Mouse (Mus musculus) forebrain, embryonic 15.5 days (tissue): ENCODE measurements around the gene Zfp846. TPM values are rescaled to one million over a fixed set of nuclear protein-coding genes. Genes with fewer than 3 reads are reported as not detected.
A peak's percentile ranks its signal among the peaks of the same experiment; 100 is the strongest.

Experiments
- ATAC-seq: fragments of 200-750 bp; cut with Nextera tagmentation; replicated peaks from 2 replicates; pipeline ENCODE4 v1.8.0; 2017; ENCODE audit warnings: mild to moderate bottlenecking, moderate TSS enrichment, moderate library complexity
- H3K27ac ChIP-seq: fragments of 300-500 bp; sonication (generic); replicated peaks from 2 replicates; pipeline ENCODE4 v1.5.1; 2015; ENCODE audit warnings: mild to moderate bottlenecking, inconsistent platforms
- H3K27me3 ChIP-seq: fragments of 300-500 bp; sonication (generic); 2 replicates; pipeline ENCODE4 v1.6.1; 2015; ENCODE audit warnings: inconsistent platforms
- H3K36me3 ChIP-seq: fragments of 300-500 bp; sonication (generic); 2 replicates; pipeline ENCODE4 v1.6.1; 2015; ENCODE audit warnings: mild to moderate bottlenecking, inconsistent platforms
- H3K4me1 ChIP-seq: fragments of 300-500 bp; sonication (generic); 2 replicates; pipeline ENCODE4 v1.6.1; 2015; ENCODE audit warnings: inconsistent platforms
- H3K4me2 ChIP-seq: fragments of 300-500 bp; sonication (generic); replicated peaks from 2 replicates; pipeline ENCODE4 v1.6.1; 2015; ENCODE audit warnings: mild to moderate bottlenecking, inconsistent platforms
- H3K4me3 ChIP-seq: fragments of 300-500 bp; sonication (generic); 2 replicates; pipeline ENCODE4 v1.5.1; 2015; ENCODE audit warnings: mild to moderate bottlenecking, inconsistent platforms
- H3K9ac ChIP-seq: fragments of 300-500 bp; sonication (generic); replicated peaks from 2 replicates; pipeline ENCODE4 v1.6.1; 2015; ENCODE audit warnings: mild to moderate bottlenecking, inconsistent platforms
- H3K9me3 ChIP-seq: fragments of 300-500 bp; sonication (generic); 2 replicates; pipeline ENCODE4 v1.6.1; 2016; ENCODE audit warnings: inconsistent platforms
- WGBS: fragments of 180-500 bp; shearing (Covaris S2); methylation state at CpG from one replicate; pipeline ENCODE4 v1.1.7; 2015; ENCODE audit warnings: mixed read lengths; 5-methylcytosine and 5-hydroxymethylcytosine counted together
- polyA plus RNA-seq: library from polyadenylated mRNA; unstranded; fragments of >200 nt; fragmentation: Nextera tagmentation; extraction: Ambion mirVana; gene quantifications from 2 replicates; pipeline ENCODE4 v1.2.1, GENCODE M21; 2015

The Zfp846 gene
- polyA plus RNA-seq, 1 experiment from 2014 or later, result 47.4 TPM

DNA sequence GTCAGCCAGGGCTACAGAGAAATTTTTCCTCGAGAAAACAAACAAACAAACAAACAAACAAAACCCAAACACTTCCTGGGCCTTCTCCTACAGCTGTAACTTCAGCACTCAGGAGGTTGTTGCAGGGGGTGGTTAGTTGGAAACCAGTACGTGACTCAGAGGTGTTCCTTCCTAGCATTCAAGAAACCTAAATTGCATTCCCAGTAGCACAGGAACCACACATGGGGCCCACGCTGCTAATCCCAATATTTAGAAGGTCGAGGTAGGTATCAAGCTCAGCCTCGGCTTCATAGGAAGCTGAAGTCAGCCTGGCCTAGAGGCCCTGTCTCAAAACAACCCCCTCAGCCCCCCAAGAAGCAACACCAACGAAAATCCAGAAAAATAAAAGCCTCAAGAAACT lies 60.4 kb downstream of the Zfp846 start:
- Histone ChIP-seq H3K4me3 (peak overlapping the region; percentile 66), H3K4me2 (peak overlapping the region; percentile 98), H3K9ac (peak overlapping the region; percentile 76), H3K27me3 (no peaks in the 10 kb centered on the region), H3K4me1 (peaks cover 48% of the 10 kb centered on the region), H3K27ac (no peak overlapping the region), H3K36me3 (peaks cover 19% of the 10 kb centered on the region), H3K9me3 (no peaks in the 10 kb centered on the region)
- no peak for ATAC-seq
- WGBS, result 39% methylated on average over 6 of the region's 6 CpGs

DNA sequence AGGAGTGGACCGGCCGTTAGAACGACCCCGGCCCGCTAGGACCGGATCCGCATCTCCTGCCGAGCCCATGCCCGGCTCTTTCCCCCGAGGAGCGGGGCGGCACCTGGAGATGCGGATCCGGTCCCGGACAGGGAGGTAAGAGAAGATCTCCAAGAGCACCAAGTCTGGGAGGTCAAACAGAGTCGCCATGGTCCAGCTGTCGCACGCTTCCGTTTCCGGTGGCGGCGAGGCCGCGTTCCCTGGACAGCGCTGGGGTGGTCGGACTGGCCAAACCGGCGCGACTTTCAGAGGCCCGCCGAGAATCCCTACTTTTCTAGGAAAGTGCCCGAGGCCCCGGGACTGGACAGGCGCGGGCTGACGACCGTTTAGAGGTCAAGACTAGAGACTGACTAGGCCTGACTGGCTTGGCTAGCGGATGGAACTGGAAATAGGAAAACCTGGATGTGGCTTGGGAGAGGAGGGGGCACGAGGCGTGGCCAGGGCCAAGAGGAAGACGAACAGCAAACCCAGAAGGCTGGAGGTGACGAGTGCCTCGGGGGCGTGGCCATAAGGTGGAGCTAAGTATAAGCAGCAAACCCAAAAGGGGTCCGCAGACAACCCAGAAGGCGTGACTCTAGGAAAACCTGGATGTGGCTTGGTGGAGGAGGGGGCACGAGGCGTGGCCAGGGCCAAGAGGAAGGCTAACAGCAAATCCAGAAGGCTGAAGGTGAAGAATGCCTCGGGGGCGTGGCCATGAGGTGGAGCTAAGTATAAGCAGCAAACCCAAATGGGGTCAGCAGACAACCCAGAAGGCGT lies 61.2 kb downstream of the Zfp846 start, which contains the start of gene Ubl5:
Gene Ubl5 (plus strand): TSS at position 778 of the 795 bp plus-strand sequence.
- H3K9me3 ChIP-seq, result no peaks in the 10 kb centered on the region
- peaks cover 25% of the 10 kb centered on the region for H3K36me3 ChIP-seq
- H3K9ac ChIP-seq, result peak within 1 kb of the TSS; percentile 76
- peak within 1 kb of the TSS; percentile 98 for H3K4me2 ChIP-seq
- peak; percentile 92 for ATAC-seq
- H3K4me1 ChIP-seq, result peaks cover 51% of the 10 kb centered on the region
- H3K27me3 ChIP-seq, result no peaks in the 10 kb centered on the region
- H3K4me3 ChIP-seq, result peak within 1 kb of the TSS; percentile 66
- peak within 1 kb of the TSS; percentile 88 for H3K27ac ChIP-seq
- under 1% methylated on average over 51 of the region's 51 CpGs for WGBS

DNA sequence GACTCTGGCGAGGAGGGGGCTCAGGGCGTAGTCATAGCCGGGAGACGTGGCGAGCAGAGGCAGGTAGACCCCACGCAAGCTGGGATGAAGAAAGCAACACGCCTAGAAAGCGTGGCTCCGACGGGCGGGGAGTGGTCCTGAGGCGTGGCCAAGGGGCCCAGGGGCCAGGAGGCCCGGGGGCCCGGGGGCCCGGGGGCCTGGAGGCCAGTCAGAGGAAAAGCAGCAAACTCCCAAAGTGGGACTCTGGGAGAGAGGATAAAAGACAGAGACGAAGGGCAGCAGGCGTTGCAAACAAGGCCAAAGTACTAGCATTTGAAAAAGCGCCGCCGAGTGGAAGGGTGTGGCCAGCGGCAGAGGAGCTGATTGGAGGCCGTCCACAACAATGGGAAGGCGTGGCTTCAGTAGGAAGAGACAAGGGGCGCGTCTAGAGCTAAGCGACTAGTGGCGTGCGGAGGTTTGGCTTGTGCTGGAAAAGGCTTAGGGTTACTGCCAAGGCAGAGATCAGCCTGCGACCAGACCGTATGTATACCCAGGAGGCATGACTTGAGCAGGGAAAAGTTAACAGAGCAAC lies 61.9 kb downstream of the Zfp846 start:
- peak overlapping the region; percentile 88 for H3K27ac ChIP-seq
- no peaks in the 10 kb centered on the region for H3K9me3 ChIP-seq
- peak; percentile 79 for ATAC-seq
- peak overlapping the region; percentile 76 for H3K9ac ChIP-seq
- WGBS, result 1% methylated on average over 30 of the region's 30 CpGs
- peaks cover 51% of the 10 kb centered on the region for H3K4me1 ChIP-seq
- peak overlapping the region; percentile 98 for H3K4me2 ChIP-seq
- peak overlapping the region; percentile 66 for H3K4me3 ChIP-seq
- H3K36me3 ChIP-seq, result peaks cover 28% of the 10 kb centered on the region
- H3K27me3 ChIP-seq, result no peaks in the 10 kb centered on the region

- ATAC-seq, result no peak
- Histone ChIP-seq H3K4me1 (peaks cover 51% of the 10 kb centered on the region), H3K27me3 (no peaks in the 10 kb centered on the region), H3K9me3 (no peaks in the 10 kb centered on the region), H3K36me3 (peaks cover 27% of the 10 kb centered on the region), H3K9ac (peak overlapping the region; percentile 76), H3K4me2 (peak overlapping the region; percentile 98), H3K4me3 (peak overlapping the region; percentile 66), H3K27ac (peak overlapping the region; percentile 88)
- WGBS, result 12% methylated on average over 13 of the region's 13 CpGs
These were observed 62.7 kb downstream of the Zfp846 start for GRCm38 (mm10) chr9:20643781-20644180.

DNA sequence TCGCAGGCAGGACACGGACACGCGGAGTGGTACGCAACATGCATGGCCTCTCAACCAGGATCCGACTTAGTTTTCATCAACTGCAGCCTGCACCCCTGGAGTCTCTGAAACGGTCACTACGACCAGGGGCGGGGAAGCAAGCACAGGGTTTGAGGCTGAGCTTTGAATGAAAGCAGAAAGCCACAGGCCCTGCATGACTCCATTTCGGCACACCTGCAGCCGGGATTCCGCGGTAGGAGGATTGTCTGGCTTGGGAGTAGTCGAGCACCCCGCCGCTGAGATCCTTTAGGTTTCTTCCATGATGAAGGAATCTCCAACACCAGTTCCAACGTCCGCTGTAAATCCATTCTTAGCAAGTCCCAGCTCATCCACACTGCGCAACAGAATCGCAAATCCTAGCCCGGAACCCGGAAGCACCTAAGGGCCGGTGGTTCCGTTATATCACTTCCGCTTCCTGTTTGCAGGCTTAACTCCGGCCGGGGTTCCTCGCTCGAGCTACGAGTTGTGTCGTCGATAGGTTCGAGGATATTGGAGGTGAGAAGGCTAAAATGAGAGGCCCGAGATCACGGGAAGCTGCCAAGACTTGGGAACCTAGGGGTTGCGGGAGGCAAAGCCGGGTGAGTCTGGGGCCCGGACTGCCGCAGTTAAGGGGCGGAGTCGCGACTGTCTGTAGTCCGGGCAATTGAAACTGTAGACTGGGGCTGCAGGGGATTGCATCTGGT lies 63.4 kb downstream of the Zfp846 start, which contains the start of gene Fbxl12:
Gene Fbxl12 (minus strand): TSS at position 408 of the 722 bp plus-strand sequence.
- WGBS, result under 1% methylated on average over 43 of the region's 43 CpGs
- Histone ChIP-seq H3K4me1 (peaks cover 51% of the 10 kb centered on the region), H3K4me2 (peak within 1 kb of the TSS; percentile 98), H3K9ac (peak within 1 kb of the TSS; percentile 76), H3K27ac (peak within 1 kb of the TSS; percentile 88), H3K27me3 (no peaks in the 10 kb centered on the region), H3K4me3 (peak within 1 kb of the TSS; percentile 66), H3K36me3 (peaks cover 28% of the 10 kb centered on the region), H3K9me3 (no peaks in the 10 kb centered on the region)
- peak; percentile 49 for ATAC-seq

DNA sequence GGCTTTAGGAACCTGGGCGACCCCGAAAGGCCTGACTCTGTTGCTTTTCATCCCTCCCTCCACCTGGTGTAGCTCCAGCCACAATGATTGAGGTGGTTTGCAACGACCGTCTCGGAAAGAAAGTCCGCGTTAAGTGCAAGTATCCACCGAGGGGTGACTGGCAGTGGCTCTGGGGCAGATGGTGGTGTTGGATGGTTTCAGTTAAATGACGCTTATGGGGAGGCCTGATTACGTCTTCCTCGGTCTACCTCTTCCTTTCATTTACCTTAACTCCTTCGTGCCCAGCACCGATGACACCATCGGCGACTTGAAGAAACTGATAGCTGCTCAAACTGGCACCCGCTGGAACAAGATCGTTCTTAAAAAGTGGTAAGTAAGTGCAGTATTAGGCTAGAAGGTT lies 64.0 kb downstream of the Zfp846 start:
- no peaks in the 10 kb centered on the region for H3K9me3 ChIP-seq
- peak overlapping the region; percentile 88 for H3K27ac ChIP-seq
- H3K4me3 ChIP-seq, result peak overlapping the region; percentile 66
- H3K4me2 ChIP-seq, result peak overlapping the region; percentile 98
- peaks cover 28% of the 10 kb centered on the region for H3K36me3 ChIP-seq
- H3K9ac ChIP-seq, result peak overlapping the region; percentile 76
- H3K27me3 ChIP-seq, result no peaks in the 10 kb centered on the region
- ATAC-seq, result no peak
- H3K4me1 ChIP-seq, result peaks cover 51% of the 10 kb centered on the region
- WGBS, result 3% methylated on average over 17 of the region's 17 CpGs

DNA sequence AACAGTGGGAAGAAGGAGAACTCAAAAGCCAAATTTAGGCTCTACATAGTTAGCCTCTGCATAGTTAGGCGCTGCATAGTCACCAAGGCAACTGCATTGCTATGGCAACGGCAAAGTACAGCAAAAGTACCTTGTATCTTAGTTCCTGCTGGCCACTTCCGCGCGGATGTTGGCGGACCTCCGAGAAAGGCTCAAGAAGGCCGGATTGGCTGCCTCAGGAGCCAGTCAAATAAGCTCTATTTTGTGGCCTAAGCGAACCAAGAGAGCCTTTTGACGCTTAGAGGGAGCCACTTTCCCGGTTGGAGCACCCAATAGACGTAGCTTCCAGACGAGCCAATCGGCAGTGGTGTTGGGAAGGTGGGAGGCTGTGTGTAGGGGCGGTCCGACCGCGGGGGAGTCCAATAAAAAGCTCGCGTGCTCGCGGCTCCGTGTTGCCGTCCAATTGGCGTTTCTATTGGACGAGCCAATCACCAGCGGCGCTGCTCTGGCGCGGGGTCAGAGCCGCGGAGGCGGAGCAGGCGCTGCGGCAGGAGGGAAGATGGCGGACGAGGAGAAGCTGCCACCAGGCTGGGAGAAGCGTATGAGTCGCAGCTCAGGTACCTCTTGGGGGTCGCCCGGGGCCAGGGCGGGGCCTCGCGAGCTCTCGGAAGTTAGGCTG lies 70.6 kb downstream of the Zfp846 start, which contains the start of gene Pin1:
Gene Pin1 (plus strand): TSS at position 494 of the 658 bp plus-strand sequence.
- Histone ChIP-seq H3K27ac (peak within 1 kb of the TSS; percentile 58; the same call in 1 of the 2 replicates), H3K9ac (peak within 1 kb of the TSS; percentile 65), H3K4me1 (peaks cover 38% of the 10 kb centered on the region), H3K4me2 (peak within 1 kb of the TSS; percentile 79), H3K27me3 (no peaks in the 10 kb centered on the region), H3K9me3 (no peaks in the 10 kb centered on the region), H3K36me3 (peaks cover 40% of the 10 kb centered on the region), H3K4me3 (peak within 1 kb of the TSS; percentile 93)
- WGBS, result under 1% methylated on average over 45 of the region's 45 CpGs
- peak; percentile 99 for ATAC-seq

- Histone ChIP-seq H3K27ac (peak overlapping the region; percentile 46; the same call in 1 of the 2 replicates), H3K9me3 (no peaks in the 10 kb centered on the region), H3K9ac (peak overlapping the region; percentile 65), H3K36me3 (peaks cover 41% of the 10 kb centered on the region), H3K4me3 (peak overlapping the region; percentile 93), H3K4me1 (peaks cover 40% of the 10 kb centered on the region), H3K27me3 (no peaks in the 10 kb centered on the region), H3K4me2 (peak overlapping the region; percentile 79)
- WGBS, result 0% methylated on average over 21 of the region's 25 CpGs
- peak; percentile 26 for ATAC-seq
These were observed 71.2 kb downstream of the Zfp846 start for GRCm38 (mm10) chr9:20652260-20652658.

- no peak overlapping the region for H3K4me2 ChIP-seq
- no peaks in the 10 kb centered on the region for H3K9me3 ChIP-seq
- peaks cover 32% of the 10 kb centered on the region for H3K36me3 ChIP-seq
- H3K27me3 ChIP-seq, result no peaks in the 10 kb centered on the region
- peaks cover 42% of the 10 kb centered on the region for H3K4me1 ChIP-seq
- no peak overlapping the region for H3K9ac ChIP-seq
- ATAC-seq, result no peak
- 0 out of 2 replicates have a peak overlapping the region, but pooled peaks have one; percentile 93 for H3K4me3 ChIP-seq
- WGBS, result 91% methylated on average over 3 of the region's 3 CpGs
- no peak overlapping the region for H3K27ac ChIP-seq
These were observed 72.8 kb downstream of the Zfp846 start for GRCm38 (mm10) chr9:20653859-20654258.
